Mouse (Mus musculus): Measurements from ENCODE around the gene Nsf. TPM values are rescaled to one million over a fixed set of nuclear protein-coding genes. Genes with fewer than 3 reads are reported as not detected.

Gene Nsf
- polyA plus RNA-seq, 1 experiment from 2014 or later = 62.1 TPM

- H3K36me3 ChIP-seq = peaks cover 15% of the 10 kb centered on the region
- no peak for ATAC-seq (ENCODE audit: insufficient number of reproducible peaks, insufficient read depth, low FRiP score, low TSS enrichment, low read depth)
- no peaks in the 10 kb centered on the region for H3K27me3 ChIP-seq
- no peak overlapping the region for H3K9ac ChIP-seq
- no peak overlapping the region for H3K4me3 ChIP-seq
- WGBS = 87% methylated on average over 9 of the region's 9 CpGs
- no peak overlapping the region for H3K27ac ChIP-seq
- H3K4me1 ChIP-seq = peaks cover 5% of the 10 kb centered on the region; the same call in 1 of the 2 replicates
- H3K4me2 ChIP-seq = no peak overlapping the region
- H3K9me3 ChIP-seq = no peaks in the 10 kb centered on the region
These were observed 123.4 kb downstream of the Nsf start for GRCm38 (mm10) chr11:103830476-103830875.

- H3K27me3 ChIP-seq = no peaks in the 10 kb centered on the region
- no peaks in the 10 kb centered on the region for H3K9me3 ChIP-seq
- H3K9ac ChIP-seq = no peak overlapping the region
- no peak overlapping the region for H3K4me2 ChIP-seq
- WGBS = 69% methylated on average over 4 of the region's 4 CpGs
- no peak for ATAC-seq (ENCODE audit: insufficient number of reproducible peaks, insufficient read depth, low FRiP score, low TSS enrichment, low read depth)
- no peak overlapping the region for H3K27ac ChIP-seq
- H3K36me3 ChIP-seq = peaks cover 15% of the 10 kb centered on the region
- peaks cover 5% of the 10 kb centered on the region; the same call in 1 of the 2 replicates for H3K4me1 ChIP-seq
- H3K4me3 ChIP-seq = no peak overlapping the region
These were observed 123.9 kb downstream of the Nsf start for GRCm38 (mm10) chr11:103829956-103830355.

GRCm38 (mm10) chr11:103828866-103829265, 125.0 kb downstream of the Nsf start:
- Histone ChIP-seq H3K36me3 (peaks cover 23% of the 10 kb centered on the region), H3K4me1 (peaks cover 5% of the 10 kb centered on the region; the same call in 1 of the 2 replicates), H3K4me3 (no peak overlapping the region), H3K27ac (no peak overlapping the region), H3K9me3 (no peaks in the 10 kb centered on the region), H3K4me2 (no peak overlapping the region), H3K27me3 (no peaks in the 10 kb centered on the region), H3K9ac (no peak overlapping the region)
- WGBS = 82% methylated on average over 7 of the region's 7 CpGs
- ATAC-seq (ENCODE audit: insufficient number of reproducible peaks, insufficient read depth, low FRiP score, low TSS enrichment, low read depth) = 0 out of 2 replicates have a peak, but pooled peaks have one; percentile 48

- no peak overlapping the region for H3K4me3 ChIP-seq
- WGBS = 94% methylated on average over 6 of the region's 6 CpGs
These were observed 126.7 kb downstream of the Nsf start for GRCm38 (mm10) chr11:103827201-103827600.

GRCm38 (mm10) chr11:103816719-103817118, 137.1 kb downstream of the Nsf start:
- Histone ChIP-seq H3K9ac (no peak overlapping the region), H3K4me3 (no peak overlapping the region), H3K9me3 (no peaks in the 10 kb centered on the region), H3K27me3 (peaks cover 41% of the 10 kb centered on the region), H3K27ac (no peak overlapping the region), H3K4me2 (no peak overlapping the region), H3K36me3 (peaks cover 11% of the 10 kb centered on the region), H3K4me1 (no peaks in the 10 kb centered on the region)
- 86% methylated on average over 8 of the region's 8 CpGs for WGBS
- no peak for ATAC-seq (ENCODE audit: insufficient number of reproducible peaks, insufficient read depth, low FRiP score, low TSS enrichment, low read depth)

More at GRCm38 (mm10) chr11:103827201-103827600, 126.7 kb downstream of the Nsf start:
- Histone ChIP-seq H3K27me3 (no peaks in the 10 kb centered on the region), H3K9me3 (no peaks in the 10 kb centered on the region), H3K36me3 (peaks cover 38% of the 10 kb centered on the region), H3K4me2 (no peak overlapping the region), H3K4me1 (peaks cover 5% of the 10 kb centered on the region; the same call in 1 of the 2 replicates), H3K27ac (no peak overlapping the region), H3K9ac (no peak overlapping the region)
- ATAC-seq (ENCODE audit: insufficient number of reproducible peaks, insufficient read depth, low FRiP score, low TSS enrichment, low read depth) = no peak

GRCm38 (mm10) chr11:103815986-103816385, 137.9 kb downstream of the Nsf start:
- Histone ChIP-seq H3K9me3 (no peaks in the 10 kb centered on the region), H3K4me1 (no peaks in the 10 kb centered on the region), H3K4me3 (no peak overlapping the region), H3K36me3 (peaks cover 5% of the 10 kb centered on the region), H3K27me3 (peaks cover 48% of the 10 kb centered on the region), H3K4me2 (no peak overlapping the region), H3K27ac (no peak overlapping the region), H3K9ac (no peak overlapping the region)
- no peak for ATAC-seq (ENCODE audit: insufficient number of reproducible peaks, insufficient read depth, low FRiP score, low TSS enrichment, low read depth)
- WGBS = 68% methylated on average over 13 of the region's 13 CpGs

GRCm38 (mm10) chr11:103814808-103815207, 139.0 kb downstream of the Nsf start:
- WGBS = 45% methylated on average over 3 of the region's 3 CpGs
- ATAC-seq (ENCODE audit: insufficient number of reproducible peaks, insufficient read depth, low FRiP score, low TSS enrichment, low read depth) = no peak
- no peak overlapping the region for H3K27ac ChIP-seq
- no peaks in the 10 kb centered on the region for H3K9me3 ChIP-seq
- H3K9ac ChIP-seq = no peak overlapping the region
- no peak overlapping the region for H3K4me3 ChIP-seq
- no peak overlapping the region for H3K4me2 ChIP-seq
- H3K36me3 ChIP-seq = no peaks in the 10 kb centered on the region; the same call in 1 of the 2 replicates
- peaks cover 60% of the 10 kb centered on the region for H3K27me3 ChIP-seq
- peaks cover 9% of the 10 kb centered on the region for H3K4me1 ChIP-seq

GRCm38 (mm10) chr11:103811246-103811645, 142.6 kb downstream of the Nsf start:
- Histone ChIP-seq H3K9me3 (no peaks in the 10 kb centered on the region), H3K9ac (no peak overlapping the region), H3K4me2 (no peak overlapping the region), H3K27ac (no peak overlapping the region), H3K36me3 (no peaks in the 10 kb centered on the region), H3K4me3 (no peak overlapping the region), H3K4me1 (peaks cover 23% of the 10 kb centered on the region), H3K27me3 (peaks cover 95% of the 10 kb centered on the region)
- no peak for ATAC-seq (ENCODE audit: insufficient number of reproducible peaks, insufficient read depth, low FRiP score, low TSS enrichment, low read depth)
- WGBS = 39% methylated on average over 25 of the region's 25 CpGs

- Histone ChIP-seq H3K27me3 (peaks cover 98% of the 10 kb centered on the region), H3K9ac (no peak overlapping the region), H3K4me1 (peaks cover 23% of the 10 kb centered on the region), H3K27ac (no peak overlapping the region), H3K4me2 (peak overlapping the region; percentile 98), H3K4me3 (peak overlapping the region; percentile 60), H3K36me3 (no peaks in the 10 kb centered on the region), H3K9me3 (no peaks in the 10 kb centered on the region)
- no peak for ATAC-seq (ENCODE audit: insufficient number of reproducible peaks, insufficient read depth, low FRiP score, low TSS enrichment, low read depth)
- 11% methylated on average over 12 of the region's 12 CpGs for WGBS
These were observed 143.2 kb downstream of the Nsf start for GRCm38 (mm10) chr11:103810631-103811030.

- H3K36me3 ChIP-seq = no peaks in the 10 kb centered on the region
- H3K27me3 ChIP-seq = peaks cover 97% of the 10 kb centered on the region
- H3K9me3 ChIP-seq = peaks cover 6% of the 10 kb centered on the region; the same call in 1 of the 2 replicates
- WGBS = 1% methylated on average over 91 of the region's 107 CpGs
- peak overlapping the region; percentile 98 for H3K4me2 ChIP-seq
- H3K9ac ChIP-seq = peak overlapping the region; percentile 70
- 0 out of 2 replicates have a peak, but pooled peaks have one; percentile 2 for ATAC-seq (ENCODE audit: insufficient number of reproducible peaks, insufficient read depth, low FRiP score, low TSS enrichment, low read depth)
- H3K4me3 ChIP-seq = peak overlapping the region; percentile 60
- peaks cover 23% of the 10 kb centered on the region for H3K4me1 ChIP-seq
- H3K27ac ChIP-seq = no peak overlapping the region
These were observed 144.0 kb downstream of the Nsf start for GRCm38 (mm10) chr11:103809611-103810598.

- Histone ChIP-seq H3K36me3 (no peaks in the 10 kb centered on the region), H3K4me2 (peak overlapping the region; percentile 98), H3K4me3 (peak overlapping the region; percentile 60), H3K27me3 (peaks cover 97% of the 10 kb centered on the region), H3K4me1 (peaks cover 23% of the 10 kb centered on the region), H3K9me3 (peaks cover 8% of the 10 kb centered on the region; the same call in 1 of the 2 replicates), H3K9ac (peak overlapping the region; percentile 70; the same call in 1 of the 2 replicates), H3K27ac (no peak overlapping the region)
- 6% methylated on average over 29 of the region's 29 CpGs for WGBS
- no peak for ATAC-seq (ENCODE audit: insufficient number of reproducible peaks, insufficient read depth, low FRiP score, low TSS enrichment, low read depth)
These were observed 144.9 kb downstream of the Nsf start for GRCm38 (mm10) chr11:103808771-103809610.
